Mouse (Mus musculus) forelimb bud, embryonic 11.5 days (tissue): ENCODE results near the gene Gpc5.
A peak's percentile ranks its signal among the peaks of the same experiment; 100 is the strongest.

ENCODE experiments used
- DNase-seq: peaks from one replicate; pipeline ENCODE4 v3.0.0-alpha.2; 2012; ENCODE audit warnings: low read depth, low spot score

Gene Gpc5

DNA sequence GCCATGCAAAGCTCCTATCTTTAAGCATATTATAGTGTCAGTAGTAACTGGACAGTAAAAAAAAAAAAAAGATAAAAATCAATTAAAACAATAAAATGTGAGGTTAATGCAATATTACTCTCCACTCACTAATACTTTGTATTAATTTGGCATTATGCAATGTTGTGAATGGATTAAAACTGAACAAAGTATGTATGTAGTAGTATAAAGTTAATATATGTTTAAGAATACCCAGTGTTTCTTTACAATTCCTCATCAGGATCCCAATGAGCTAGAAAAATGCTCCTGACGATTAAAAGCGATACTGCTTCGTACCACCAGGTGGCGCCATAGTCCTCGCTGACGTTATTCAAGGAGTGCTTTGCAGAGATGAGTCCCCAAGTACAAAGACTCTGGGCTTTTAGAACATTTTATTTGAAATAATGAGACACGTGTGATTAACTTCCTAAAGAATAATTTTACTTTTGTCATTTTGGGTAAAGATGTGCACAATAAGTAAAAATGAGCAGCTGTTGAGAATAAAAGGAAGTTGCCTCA is 739.3 kb downstream of the Gpc5 start:
- DNase-seq = peak; percentile 80

DNA sequence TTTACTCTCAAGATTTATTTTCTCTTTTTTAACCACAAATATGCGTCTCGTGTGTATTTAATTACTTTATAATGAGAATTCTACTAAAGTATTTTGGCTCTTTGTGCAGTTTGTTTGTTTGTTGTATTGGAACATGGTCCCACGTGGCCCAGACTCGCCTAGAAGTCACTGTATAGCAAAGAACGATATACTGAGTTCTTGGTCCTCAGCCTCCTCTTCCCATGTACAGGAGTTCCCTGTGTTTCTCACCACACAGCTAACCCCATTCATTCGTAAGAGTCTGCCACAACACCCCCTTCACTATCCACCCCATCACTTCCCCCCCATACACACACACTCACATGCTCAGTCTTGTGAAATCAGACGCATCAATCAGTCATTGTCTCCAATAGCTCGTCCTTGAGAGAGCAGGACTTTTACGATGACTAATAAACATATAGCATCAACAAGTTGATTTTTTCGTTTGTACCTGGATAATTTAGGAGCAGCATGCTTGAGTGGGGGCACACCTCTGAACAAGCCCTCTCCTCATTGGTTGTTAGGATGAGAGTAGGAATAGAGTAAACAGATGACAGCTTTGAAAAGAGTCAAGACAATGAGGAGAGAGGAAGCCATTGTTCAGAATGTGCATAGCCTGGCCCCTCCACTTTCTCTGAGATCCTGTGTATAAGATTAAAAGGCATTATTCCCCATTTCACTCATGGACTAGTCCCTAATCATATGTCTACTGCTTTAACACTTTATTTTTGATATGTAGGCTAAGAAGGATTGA is 740.0 kb downstream of the Gpc5 start:
- DNase-seq = no peak

DNA sequence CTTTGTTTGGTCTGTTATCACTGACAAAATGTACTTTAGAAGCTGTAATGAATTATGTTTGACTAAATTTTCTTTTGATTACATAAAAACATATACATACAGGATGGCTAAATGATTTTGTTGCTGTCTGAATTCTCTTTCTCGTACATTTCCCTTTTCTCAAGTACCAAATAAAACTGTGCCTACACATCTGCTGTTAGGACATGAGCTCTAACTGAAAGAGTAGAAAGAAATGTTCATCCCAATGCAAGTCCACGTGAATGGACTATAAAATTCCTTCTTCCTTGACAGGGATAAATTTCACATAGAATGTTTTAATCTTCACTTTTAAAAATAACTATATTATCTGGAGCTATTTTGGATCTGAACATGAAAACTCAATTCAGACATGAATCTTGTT is 751.8 kb downstream of the Gpc5 start:
- DNase-seq = no peak

DNA sequence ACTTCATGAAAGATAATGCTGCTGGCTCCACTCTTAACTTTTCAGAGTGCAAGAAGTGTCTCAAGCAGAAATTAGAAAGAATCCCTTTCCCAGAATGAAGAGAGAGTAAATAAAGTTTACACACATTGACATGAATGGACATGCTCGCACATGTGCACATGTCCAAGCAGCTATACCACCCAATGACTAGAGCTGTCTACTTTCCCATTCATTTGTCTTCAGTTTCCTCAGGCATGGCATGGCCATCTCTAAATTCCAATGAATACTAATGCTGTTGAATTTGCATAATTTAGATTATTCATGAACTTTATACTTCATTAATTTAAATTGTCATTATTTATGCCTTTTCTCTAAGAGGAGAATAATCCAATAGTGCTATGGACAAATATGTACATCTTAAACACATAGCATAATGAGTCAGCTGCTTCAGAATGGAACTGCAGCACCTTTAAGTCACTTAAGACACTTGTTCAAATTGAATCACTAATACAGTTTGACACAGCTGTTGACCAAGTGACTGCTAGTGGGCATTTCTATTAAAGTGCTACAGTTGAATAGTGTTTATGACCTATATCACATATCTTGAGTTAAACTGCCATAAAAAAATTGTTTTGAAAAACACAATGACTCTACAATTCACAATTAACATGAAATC is 752.9 kb downstream of the Gpc5 start:
- DNase-seq = no peak

DNA sequence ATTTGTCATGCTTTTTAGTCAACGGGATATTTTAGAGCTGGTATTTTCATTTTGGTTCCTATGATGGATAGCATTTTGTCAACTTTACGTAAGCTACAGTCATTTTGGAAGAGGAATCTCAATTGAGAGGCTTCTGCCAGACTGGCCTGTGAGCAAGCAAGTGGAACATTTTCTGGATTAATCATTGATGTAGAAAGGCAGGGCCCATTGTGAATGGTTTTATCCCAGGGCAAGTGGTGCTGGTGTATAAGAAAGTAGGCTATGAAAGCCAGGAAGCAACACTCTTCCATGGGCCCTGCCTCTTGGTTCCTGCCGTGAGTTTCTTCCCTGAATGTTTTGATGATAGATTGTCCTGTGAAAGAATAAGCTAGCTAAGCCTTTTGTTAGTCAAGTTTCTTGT is 777.1 kb downstream of the Gpc5 start:
- DNase-seq = no peak

DNA sequence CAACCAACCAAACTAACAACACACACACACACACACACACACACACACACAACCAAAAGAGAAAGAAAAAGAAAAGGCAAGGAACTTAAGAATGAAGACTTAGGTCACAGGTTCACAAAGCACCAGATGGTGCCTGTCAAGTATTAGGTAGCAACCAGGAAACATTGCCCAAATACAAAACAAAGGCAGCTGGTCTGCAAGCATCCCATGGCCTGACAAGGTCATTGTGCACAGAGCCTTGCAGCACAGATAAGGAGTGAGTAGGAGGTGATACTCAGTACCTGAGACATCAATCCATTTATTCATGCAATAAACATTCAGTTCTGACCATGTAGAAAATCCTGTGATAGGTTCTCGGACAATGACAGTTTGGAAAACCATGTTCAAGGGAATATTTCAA is 884.0 kb downstream of the Gpc5 start:
- no peak for DNase-seq

DNA sequence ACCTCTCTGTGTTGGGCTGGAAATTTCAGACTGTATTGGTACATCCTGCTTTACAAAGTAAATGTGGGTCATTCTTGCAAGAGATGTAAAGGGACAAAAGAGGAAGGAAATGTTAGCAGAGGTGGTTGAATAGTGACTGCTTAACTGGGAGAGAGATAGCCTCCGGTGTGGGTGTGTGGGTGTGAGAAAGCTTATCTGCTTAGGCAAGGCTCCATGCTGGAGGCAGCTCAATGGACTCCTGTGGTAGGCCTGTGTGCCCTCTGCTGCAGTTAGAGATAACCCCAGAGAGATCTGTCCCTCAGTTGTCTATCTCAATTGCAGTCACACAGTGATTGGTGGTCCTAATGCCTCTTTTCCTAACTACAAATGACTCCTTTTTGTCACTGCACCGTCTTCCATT is 887.2 kb downstream of the Gpc5 start:
- DNase-seq = no peak

DNA sequence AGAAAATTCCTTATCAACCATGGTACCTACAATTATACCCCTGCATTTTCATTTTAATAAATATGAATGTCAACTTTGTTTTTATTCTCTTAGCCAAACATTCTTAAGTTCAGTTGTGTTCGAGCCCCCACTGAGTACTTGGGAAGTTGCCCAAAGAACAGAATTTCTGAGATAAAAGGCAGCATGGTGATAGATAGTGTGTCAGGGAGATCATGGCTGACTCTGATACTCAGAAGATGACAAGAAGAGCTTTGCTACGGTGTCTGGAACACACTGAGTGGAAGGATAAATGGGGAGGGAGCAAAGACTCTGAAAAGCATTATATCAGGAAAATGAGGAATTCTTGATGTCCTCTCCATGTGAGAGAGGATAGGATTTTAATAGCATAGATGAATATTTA is 898.7 kb downstream of the Gpc5 start:
- DNase-seq = no peak

DNA sequence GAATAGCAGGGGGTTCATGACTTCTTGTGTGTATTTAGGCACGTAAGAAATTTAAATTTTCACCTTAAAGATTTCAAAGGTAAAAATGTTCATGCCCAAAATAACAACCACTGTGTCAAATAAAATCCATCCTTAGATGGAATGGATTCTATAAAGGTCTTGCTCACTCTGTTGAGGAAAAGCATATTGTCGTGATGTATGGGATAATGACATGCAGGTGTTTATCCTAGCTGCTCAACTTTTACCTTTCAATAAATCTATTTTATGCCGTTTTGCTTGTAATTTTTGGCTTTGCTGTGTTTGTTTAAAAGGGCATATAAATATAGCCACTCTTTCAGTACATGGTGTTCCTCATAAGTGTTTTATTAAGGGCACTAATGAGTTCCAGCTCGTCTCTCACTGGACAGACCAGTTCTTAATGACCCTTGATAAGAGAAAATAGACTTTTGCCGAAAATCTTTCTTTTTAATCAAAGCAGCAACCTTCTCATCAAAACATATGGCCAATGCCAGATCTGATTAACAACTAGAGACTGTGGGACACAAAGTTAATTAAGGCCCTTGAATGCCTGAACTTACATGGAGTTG is 901.6 kb downstream of the Gpc5 start:
- peak; percentile 48 for DNase-seq

DNA sequence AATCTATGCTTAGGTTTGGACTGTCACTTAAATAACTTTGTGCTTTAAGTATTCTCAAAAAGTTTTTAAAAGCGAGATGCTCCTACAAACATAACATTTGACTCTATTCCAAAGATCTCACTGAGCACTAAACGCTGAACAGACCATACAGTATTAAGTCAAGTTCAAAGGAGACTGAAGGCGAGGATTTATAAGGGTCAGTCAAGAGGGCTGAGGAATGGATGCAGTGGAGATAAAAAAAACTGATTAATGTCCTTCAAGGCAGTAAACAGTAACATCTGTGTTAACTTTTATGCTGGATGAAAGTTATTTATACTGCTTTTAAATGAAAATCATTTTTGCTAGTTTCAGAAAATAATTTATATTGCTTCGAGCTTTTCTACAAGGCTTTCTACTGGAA is 906.9 kb downstream of the Gpc5 start:
- DNase-seq = no peak

DNA sequence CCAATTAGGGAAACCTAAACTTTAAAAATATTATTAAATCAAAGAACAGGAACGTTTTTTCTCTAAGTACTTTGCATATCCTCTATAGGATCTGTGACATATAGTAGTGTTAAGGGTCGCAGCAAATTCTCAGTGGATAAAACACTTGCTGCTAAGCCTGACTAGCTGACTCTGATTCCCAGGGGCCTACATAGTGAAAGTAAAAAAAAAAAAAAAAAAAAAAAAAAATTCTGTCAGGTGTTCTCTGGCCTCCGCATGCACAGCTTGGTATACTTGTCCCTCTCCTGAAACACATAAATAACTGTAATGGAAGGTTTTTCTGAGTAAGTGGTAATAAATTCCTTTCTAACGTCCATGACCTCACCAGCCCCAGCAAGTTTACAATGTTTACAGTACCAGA is 995.0 kb downstream of the Gpc5 start:
- DNase-seq = no peak

DNA sequence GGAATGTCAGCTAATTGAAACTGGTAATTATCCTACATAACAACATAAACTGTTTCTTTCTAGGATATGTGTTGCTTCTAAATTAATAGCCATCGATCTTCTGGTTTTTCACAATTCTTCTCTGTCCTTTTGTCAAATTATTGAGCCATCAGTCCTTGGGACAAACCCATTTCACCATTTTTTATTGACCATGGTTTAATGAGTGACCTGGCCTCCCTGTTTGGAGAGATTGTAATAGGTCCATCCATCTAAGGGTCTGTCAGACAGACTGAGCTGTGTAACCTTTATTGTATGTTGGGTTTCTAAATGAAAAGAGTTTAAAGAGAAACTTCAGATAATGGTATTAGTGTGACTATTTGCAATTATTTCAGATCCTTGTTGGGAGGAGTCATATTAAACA is 1035.9 kb downstream of the Gpc5 start:
- no peak for DNase-seq

DNA sequence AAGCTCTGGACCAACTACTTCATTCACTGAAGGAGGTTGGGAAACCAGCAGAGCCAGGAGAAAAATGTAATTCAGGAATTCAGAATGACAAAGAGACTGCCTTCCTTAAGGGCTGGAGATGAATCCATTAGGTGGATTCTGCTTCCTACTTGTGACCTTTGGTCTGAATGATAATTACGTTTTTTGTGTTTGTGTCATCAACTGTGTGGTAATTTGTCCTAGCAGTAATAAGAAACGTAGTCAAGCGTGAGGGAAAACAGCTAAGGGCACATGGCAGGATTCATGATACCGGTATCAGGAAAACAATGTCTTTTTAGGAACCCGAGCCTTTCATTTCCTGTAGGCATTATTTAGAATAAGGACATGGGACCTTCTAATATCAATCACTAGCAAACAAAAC is 1045.3 kb downstream of the Gpc5 start:
- no peak for DNase-seq

DNA sequence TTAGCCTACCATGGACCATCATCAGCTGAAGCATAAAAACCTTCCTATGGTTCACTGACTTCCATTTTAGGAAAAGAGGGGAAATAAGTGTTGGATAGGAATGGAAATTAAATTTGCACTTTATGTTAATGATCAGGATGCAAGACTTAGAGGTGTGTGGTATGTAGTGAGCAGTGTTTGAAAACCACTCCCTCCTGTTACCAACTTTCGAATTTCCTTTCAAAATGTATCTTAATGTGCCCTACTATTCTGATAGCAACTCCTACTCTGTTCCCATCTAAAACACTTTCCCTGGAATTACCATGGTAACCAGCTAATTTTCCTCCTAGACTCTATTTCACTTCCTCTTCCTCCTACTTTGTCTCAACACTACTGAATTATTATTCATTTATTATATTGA is 1045.8 kb downstream of the Gpc5 start:
- no peak for DNase-seq

DNA sequence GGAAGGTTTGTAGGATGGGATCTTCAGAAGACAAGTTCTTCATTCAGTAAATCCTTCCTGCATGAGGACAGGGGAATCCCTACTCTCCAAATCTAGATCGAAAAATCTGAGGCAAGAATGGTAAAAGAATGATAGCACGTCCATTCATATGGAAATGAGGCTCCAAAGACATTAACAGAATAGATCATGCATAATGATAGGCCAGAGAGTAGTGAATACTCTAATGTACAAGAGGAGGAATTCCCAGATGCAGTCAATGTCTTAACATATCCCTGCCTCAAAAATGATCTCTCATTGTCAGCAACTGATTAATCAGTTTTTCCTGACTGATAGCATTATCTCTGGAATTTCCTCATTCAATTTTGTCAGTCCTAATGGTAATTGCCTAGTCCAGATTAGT is 1070.6 kb downstream of the Gpc5 start:
- no peak for DNase-seq

DNA sequence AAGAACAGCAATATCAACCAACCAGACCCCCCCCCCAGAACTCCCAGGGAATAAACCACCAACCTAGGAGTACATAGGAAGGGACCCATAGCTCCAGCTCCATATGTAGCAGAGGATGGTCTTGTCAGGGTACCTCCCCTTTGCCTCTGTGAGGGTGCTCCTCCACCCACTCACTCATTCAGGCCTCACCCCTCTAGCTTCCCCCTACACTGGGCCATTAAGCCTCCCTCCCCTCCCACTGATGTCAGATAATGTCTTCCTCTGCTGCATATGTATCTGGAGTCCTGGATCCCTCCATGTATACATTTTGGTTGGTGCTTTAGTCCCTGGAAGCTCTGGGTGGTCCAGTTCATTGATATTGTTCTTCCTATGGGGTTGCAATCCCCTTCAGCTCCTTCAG is 1075.4 kb downstream of the Gpc5 start:
- DNase-seq = no peak

DNA sequence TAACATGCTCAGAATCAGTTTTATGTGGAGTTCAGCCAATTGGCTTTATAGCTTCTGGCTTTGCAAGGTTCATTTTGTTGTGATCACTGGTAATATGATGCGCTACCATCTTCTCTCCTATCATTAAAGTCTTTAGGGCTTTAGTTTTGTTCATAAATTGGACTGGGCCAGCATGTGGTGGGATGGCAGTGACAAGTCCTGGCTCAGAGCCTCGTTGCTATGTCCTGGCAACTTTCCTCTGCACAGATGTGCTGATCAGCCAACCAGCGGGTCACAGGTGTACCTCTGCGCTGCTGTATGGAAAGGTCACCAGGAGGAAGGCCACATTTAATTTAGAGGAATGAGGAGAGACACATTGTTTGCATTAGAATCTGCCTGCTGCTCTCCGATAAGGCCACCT is 1077.1 kb downstream of the Gpc5 start:
- DNase-seq = no peak

DNA sequence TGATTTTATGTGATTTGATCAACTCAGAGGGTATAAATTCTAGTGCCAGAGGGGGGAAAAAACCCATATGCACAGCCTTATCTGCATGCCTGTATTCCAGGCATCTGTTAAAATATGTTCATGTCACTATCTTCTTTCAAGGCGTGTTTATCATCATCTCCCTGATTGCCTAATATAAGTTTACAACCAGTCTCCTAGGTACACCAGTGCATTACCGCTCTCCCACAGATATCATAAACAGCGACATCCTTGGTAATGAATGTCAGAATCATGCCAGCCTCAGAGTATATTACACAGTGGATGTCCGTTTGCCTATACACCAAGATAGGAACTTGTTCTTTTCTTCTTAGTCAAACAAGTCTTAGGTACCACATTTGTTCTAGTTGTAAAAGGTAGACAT is 1095.0 kb downstream of the Gpc5 start:
- no peak for DNase-seq

DNA sequence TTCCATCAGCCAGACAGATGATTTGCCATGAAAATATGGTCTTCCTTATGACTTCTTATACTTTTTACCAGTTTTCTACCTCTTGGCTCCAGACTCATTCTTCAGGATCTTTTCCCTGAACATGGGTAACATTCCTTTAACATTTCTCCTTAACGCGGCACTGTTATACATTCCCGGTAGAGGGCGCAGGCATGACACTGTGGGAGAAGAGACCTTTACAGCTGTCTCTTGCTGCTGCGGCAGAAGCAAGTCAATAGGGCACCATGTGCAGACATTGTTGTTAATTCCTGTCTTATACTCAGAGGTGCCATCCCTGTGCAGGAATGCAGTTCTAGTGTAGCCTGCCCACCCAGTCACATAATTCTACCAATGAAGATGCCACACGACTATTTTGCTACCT is 1115.0 kb downstream of the Gpc5 start:
- peak; percentile 39 for DNase-seq

DNA sequence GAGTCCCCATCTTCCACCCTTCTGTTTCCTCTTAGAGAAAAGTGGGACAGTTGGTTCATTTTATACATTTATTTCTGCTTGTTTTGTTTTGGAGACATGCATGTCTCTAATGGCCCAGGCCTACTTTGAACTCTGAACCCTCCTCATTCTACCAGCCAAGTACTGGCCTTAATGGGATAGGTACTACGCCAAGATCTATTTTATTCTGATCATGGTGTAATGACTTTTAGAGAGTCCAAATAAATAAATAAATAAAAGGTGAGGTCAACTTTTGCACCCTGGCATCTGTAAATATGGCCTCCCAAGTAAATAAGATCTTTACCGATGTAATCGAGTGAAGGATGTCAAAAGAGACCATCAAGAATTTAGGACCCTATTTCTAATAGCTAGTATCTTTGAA is 1116.6 kb downstream of the Gpc5 start:
- no peak for DNase-seq

DNA sequence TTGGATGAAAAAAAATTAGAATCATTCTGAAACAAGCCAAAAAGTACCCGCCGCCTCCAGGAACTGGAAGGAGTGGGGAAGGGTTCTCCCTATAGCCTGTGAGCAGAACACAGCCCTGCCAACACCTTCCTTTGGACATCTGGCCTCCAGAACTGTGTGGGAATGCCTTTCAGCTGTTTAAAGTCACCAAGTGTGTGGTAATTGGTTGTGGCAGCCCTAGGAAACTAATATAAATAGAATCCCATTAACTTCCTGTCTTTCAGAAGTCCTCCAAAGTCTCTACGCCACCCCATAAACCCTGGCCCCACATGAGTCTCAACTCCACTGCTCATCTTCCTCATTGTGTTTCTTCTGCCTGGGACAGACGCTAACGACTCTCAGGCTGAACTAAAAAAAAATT is 1117.0 kb downstream of the Gpc5 start:
- DNase-seq = peak; percentile 90

DNA sequence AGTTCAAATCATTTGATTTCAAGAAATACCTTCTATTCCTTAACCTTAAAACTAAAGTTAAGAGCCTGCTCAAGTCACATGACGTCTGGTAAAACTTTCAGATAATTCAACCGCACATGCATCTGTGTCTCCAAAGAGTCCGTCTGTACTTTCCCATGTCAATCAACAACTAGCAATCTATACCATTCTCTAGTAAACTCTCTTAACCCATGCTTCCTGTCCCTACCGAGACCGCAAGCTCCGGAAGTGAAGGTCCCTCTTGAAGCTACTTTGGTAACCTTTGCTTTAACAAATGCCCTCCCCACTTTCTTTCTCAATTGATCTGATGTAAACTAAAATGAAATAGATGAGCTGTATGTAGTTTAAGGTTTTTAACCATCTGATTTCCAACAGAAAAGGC is 1118.3 kb downstream of the Gpc5 start:
- no peak for DNase-seq

DNA sequence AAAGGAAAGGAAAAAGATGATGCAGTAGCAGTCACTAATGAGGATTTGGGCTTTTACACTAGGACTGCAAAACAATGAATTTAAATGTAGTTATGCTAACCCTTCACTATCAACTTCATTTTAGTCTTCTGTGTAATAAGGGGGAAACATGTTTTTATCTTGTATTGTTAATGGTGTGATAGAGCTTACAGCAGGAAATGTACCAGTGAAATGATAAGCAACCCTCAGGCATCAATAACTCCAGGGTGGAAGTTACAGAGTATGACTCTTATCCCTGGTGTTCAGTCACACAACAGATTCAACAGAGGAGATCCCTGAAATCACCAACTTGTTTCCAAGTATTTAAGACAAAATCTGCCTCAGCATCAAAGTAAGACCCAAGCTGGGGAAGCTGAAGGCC is 1120.0 kb downstream of the Gpc5 start:
- DNase-seq = no peak
